Mouse (Mus musculus) cerebellum, postnatal 36 days (tissue): ENCODE measurements around the gene Tnfsf13.
A peak's percentile ranks its signal among the peaks of the same experiment; 100 is the strongest.
"Not testable (repeated sequence)": the region's sequence is repeated elsewhere in the genome, so short reads cannot be mapped to it uniquely, and the experiment has no call there.

Experiments used
- DNase-seq, 2 experiments: peaks; one replicate each; pipeline ENCODE4 v3.0.0; 2021 to 2022; ENCODE audit warnings: mixed read lengths in 2 of 2

The Tnfsf13 gene

GRCm38 (mm10) chr11:69685526-69686148 lies at the start of gene Tnfsf13:
Gene Tnfsf13, minus strand, starts transcription at chr11:69685784.
- DNase-seq, result peak; percentile 79 to 84

- not testable (repeated sequence) for DNase-seq
Observed at GRCm38 (mm10) chr11:69731408-69731807, 45.8 kb upstream of the Tnfsf13 start.

DNA sequence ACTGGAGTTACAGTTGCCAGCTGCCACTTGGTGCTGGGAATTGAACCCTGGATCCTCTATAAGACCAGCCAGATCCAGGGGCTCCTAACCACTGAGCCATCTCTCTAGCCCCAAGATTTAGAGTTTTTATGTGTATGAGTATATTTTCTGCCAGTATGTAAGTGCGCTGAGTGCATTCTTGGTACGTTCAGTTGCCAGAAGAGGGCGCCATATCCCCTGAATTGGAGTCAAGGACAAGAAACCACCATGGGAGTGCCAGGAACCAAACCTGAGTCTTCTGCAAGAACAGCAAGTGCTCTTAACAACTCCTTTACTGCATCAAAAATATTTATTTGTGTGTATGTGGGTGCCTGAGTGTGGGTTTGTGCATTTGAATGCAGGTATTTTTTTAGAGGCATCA lies 43.5 kb upstream of the Tnfsf13 start:
- peak; percentile 57 to 58 for DNase-seq

- no peak for DNase-seq
Observed at GRCm38 (mm10) chr11:69725951-69726350, 40.4 kb upstream of the Tnfsf13 start.

DNA sequence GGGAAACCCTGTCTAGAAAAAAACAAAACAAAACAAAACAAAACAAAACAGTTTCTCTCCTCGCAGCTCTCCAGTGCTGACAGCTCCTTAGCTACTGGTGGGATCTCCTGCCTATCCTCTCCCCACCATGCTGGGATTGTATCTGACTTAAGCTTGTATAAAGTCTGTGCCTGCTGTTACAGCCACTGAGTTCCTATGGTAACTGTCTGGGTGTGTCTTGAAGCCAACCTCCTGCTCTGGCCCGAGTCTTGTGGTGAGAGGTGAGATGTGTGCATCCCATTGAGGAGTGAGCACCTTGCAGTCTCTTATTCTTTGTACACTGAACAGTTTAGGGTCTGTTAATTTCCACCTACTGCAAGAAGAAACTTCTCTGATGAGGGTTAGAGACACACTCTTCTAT lies 37.5 kb upstream of the Tnfsf13 start:
- no peak for DNase-seq

GRCm38 (mm10) chr11:69720852-69721251 lies 35.3 kb upstream of the Tnfsf13 start:
- no peak for DNase-seq

- DNase-seq, result no peak
Observed at GRCm38 (mm10) chr11:69719423-69719822, 33.8 kb upstream of the Tnfsf13 start.

DNA sequence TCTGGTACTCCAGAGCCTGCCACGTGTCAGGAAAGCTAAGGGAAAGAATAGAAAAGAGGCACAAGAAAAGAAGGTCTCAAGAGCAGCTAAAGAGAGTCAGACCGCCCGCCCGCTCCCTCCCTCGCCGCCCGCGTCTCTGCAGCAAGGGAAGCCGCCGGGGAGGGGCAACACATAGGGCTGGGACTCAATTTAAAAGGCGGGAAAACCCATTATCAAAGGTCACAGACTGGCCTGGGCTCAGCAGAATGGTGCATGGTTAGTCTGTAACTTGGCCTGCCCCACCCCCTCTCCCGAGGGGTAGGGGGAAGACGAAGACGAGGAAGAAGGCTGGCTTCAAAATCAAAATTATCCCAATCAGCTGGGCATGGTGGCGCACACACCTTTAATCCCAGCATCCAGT lies 33.1 kb upstream of the Tnfsf13 start:
- no peak for DNase-seq

GRCm38 (mm10) chr11:69716953-69717352 lies 31.4 kb upstream of the Tnfsf13 start:
- no peak for DNase-seq

DNA sequence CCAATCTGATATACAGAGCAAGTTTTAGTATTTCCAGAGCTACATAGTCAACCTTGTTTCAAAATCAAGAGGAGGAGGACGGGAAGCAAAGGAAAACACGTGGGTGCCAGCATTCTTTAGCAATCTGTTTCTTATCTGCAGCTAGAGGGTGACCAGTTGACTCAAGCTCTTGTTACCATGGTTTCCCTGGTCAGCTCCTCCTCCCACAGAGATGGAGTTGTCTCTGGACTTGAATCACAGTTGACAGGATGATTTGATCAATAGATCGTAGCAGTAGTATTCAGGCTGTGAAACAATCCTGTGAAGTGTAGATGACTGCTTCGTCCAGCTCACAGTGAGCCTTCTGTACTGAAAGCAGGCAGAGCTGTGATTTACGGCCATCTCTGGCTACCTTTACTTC lies 30.3 kb upstream of the Tnfsf13 start:
- no peak for DNase-seq

DNA sequence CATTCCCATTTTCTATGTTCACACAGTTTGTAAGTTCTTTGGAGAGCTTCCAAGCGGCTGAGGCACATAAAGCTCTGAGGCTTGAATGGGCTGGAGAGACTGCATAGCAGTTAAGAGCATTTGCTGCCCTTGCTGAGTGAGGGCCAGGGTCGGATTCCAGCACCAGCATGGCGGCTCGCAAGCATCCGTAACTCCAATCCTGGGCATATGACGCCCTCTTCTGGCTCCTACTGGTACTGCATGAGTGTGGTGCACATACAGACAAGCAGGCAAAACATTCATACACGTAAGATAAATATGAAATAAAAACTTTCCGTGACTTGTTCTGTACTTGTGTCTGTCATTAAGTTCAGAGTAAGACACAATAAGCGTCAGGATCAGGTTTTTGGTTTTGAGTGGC lies 29.9 kb upstream of the Tnfsf13 start:
- DNase-seq, result peak; percentile 32 to 38

- DNase-seq, result no peak
Observed at GRCm38 (mm10) chr11:69714636-69715329, 29.2 kb upstream of the Tnfsf13 start.

DNA sequence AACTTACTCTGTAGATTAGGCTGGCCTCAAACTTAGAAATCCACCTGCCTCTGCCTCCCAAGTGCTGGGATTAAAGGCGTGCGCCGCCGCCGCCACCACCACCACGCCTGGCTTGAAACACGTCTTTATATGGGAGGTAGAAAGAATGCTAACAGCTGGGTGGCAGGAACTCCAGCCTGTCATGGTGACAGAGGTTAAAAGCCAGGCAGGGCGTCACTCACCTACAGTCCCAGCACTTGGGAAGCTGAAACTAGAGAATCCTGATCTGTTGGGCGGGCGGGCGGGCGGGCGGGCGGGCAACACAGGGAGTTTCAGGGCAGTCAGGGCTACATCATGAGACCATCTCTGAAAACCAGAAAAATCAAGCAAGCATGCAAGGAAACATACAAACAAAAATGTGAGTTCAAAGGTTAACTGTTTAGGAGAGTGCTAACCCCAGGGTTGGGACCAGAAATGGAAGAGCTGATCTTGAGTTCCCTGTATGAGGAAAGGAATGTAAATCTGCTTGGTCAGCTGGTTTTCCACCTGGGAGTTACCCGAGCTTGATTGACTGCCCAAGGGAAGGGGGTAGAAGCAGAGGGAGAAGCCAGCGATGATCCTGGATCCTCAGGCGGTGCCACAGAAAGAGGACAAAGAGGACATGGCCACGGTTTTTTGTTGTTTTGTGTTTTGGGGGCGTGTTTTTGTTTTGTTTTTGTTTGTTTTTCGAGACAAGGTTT lies 27.5 kb upstream of the Tnfsf13 start:
- no peak for DNase-seq

DNA sequence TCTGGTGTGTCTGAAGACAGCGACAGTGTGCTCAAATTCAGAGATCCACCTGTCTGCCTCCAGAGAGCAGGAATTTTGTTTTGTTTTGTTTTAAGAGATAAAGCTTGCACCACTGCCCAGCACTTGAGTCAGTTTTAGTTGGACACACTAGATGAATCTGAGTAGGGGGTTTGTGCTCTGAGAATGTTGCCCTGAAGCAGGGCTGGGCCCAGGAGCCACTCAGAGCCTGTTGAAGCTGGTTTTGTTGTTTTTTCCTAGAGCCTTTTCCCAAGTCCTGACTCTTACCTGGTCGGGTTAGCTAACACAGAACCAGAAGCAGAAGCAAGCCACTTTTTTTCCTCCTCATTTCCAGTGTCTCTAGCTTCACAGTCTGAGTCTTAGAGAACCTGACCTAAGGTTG lies 25.5 kb upstream of the Tnfsf13 start:
- DNase-seq, result no peak

GRCm38 (mm10) chr11:69710470-69710869 lies 24.9 kb upstream of the Tnfsf13 start:
- no peak for DNase-seq

DNA sequence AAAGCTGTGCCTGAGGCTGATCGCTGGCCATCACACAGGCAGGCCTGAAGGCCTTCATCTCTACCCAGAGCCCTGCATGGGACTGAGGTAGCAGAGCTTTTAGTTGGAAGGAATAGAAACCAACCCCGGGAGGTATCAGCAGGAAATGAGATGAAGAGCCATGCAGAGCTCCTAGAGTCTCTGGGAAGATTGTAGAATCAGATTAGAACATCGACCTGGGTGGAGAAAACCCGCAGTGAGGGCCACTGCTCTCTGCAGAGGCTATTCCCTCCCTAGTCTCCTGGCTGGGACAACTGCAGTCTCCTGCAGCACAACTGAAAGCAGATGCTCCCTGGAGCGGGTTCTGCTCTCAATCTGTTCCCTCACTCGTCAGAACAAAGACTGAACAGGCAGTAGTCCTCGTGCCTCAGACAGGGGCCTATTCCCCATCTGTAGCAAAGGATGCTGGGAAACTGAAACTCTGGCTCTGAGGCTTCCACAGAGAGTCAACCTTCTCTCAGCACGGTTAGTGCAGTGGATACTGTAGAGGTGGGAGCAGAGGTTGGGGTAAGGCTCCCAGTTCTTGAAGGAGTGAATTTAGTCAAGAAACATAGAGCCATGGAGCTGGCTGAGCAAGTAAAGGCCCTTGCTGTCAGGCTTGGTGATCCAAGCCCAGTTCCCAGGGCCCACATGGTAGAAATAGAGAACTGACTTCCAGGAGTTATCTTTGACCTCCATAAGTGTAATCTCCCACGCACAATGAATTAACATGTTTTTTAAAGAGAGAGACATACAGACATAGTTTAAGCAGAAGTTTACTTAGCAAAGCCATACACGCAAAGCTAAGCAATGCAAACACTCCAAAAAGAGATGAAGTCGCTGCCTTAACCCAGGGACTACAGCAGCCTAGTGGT lies 24.2 kb upstream of the Tnfsf13 start:
- DNase-seq, result no peak

DNA sequence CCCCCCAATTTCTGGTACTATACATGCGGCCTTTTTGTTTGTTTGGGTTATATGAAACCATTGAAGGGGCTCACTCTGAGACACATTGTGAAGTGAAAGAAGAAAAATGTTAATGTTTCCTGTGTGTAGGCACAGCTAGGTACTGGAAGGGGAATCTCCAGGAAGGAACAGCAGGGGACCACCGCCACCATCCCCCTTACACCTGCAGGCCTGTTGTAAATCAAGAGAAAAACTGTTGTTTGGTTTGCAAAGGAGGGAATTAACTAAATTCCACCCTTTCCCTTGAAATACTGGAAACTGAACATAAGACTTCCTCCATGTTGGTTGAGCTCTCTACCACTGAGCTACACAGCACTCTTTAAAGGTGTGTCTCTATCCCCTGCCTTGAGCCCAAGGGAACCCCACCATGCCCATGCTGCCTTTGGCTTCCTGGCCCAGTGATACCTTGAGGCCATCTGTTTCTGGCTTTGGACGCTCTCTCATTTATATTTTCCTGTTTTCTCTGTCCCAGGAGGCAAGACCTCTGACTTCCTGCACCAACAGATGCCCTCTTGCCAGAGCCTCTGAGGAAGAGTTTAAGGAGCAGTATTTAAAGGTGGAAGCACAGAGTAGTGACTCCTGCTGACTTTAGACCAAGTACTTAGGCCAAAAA lies 23.2 kb upstream of the Tnfsf13 start:
- peak; percentile 28 to 30 for DNase-seq

GRCm38 (mm10) chr11:69707873-69708381 lies 22.3 kb upstream of the Tnfsf13 start:
- no peak for DNase-seq

GRCm38 (mm10) chr11:69707480-69707847 lies 21.9 kb upstream of the Tnfsf13 start:
- DNase-seq, result no peak

DNA sequence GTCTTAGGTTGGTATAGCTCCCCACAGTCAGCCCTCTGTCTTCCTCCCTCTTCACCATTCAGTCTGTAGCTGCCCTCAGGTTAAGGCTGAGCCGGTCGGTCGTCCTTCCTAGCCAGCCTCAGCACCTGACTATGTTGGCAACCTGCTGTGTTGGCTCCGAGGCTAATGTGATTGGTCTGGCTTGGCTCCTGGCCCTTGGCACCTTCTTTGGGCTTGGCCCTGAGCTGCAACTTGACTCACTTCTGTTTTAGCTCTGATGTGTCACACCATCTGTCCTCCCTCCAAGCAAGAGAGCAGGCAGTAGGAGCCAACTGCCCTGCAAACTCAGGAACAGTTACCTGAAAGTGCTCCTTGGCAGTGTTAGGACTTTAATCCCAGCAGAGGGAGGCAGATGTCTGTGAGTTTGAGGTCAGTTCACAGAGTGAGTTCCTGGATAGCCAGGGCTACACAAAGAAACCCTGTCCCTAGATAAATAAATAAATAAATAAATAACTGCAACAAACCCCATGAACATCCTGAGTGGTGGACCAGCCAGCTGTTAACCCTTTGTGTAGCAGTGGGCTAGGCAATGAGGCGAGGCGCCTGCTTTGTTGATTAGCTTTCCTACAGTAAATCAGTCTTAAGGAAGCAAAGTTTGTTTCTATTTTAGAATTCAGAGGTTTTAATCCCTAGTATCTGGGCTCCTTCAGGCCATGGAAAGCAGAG lies 21.3 kb upstream of the Tnfsf13 start:
- peak; percentile 97 to 99 for DNase-seq

DNA sequence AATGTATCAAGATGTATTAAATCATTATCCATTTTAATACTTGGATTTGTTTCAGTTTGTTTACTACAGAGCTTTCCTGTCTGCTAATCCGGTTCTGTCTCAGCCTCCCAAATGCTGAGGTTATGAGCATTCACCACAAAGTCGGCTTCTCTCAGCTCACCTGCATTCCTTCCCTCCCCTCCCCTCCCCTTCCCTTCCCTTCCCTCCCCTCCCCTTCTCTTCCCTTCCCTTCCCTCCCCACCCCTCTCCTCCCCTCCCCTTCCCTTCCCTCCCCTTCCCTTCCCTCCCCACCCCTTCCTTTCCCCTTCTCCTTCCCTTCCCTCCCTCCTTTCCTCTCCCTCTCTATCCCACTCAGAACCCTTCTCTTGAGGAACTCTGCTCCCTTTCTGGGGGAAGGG lies 19.0 kb upstream of the Tnfsf13 start:
- no peak for DNase-seq
